ENCODE assay signal across 17 mouse cellular contexts in genomic region chr5:128571706-128572105, GRCm38 (mm10). TPM values are rescaled to one million over a fixed set of nuclear protein-coding genes. Genes with fewer than 3 reads are reported as not detected.
"Had no signal": no experiment of that assay in that cellular context is flagged by ENCODE, and none has a peak within 500 bp of the region (broad histone marks: within the 10 kb centered on the region; RNA-seq: fewer than 3 reads in every experiment).

No protein-coding gene starts in this region.

- DNase-seq: kidney, adult 18-20 months; kidney, adult 9 months; kidney, postnatal 14 days; kidney, postnatal 4 days; liver; lung, adult 18-20 months; lung, postnatal 14 days; lung, postnatal 4 days; midbrain, embryonic 14.5 days; thymus, postnatal 25 days had no signal

- H3K4me3 ChIP-seq: limb, embryonic 10.5 days; limb, embryonic 13.5 days; liver, embryonic 12.5 days; liver, embryonic 15.5 days; lung, embryonic 15.5 days had no signal

- H3K27ac ChIP-seq: limb, embryonic 10.5 days; limb, embryonic 13.5 days; liver, embryonic 12.5 days; liver, embryonic 15.5 days; lung, embryonic 15.5 days had no signal

- H3K4me2 ChIP-seq: limb, embryonic 13.5 days; liver, embryonic 12.5 days; liver, embryonic 15.5 days; lung, embryonic 15.5 days; midbrain, embryonic 11.5 days had no signal

- H3K36me3 ChIP-seq: limb, embryonic 10.5 days; limb, embryonic 13.5 days; liver, embryonic 12.5 days; liver, embryonic 15.5 days; lung, embryonic 15.5 days had no signal

- H3K27me3 ChIP-seq: limb, embryonic 13.5 days; liver, embryonic 12.5 days; liver, embryonic 15.5 days; lung, embryonic 15.5 days had no signal

- H3K9ac ChIP-seq: limb, embryonic 13.5 days; liver, embryonic 12.5 days; liver, embryonic 15.5 days; lung, embryonic 15.5 days had no signal

- H3K4me1 ChIP-seq: liver, embryonic 12.5 days; liver, embryonic 15.5 days had no signal

- ATAC-seq: intestine, embryonic 16.5 days; liver, embryonic 12.5 days had no signal

- H3K9me3 ChIP-seq: limb, embryonic 10.5 days; limb, embryonic 13.5 days; liver, embryonic 12.5 days; liver, embryonic 15.5 days; lung, embryonic 15.5 days had no signal

RNA-seq across cellular contexts. Expression of gene Fzd10, which starts 28.9 kb away (rescaled TPM):
- polyA plus RNA-seq: liver, embryonic 15.5 days had no signal
